Mouse (Mus musculus): ENCODE measurements around the gene Mpeg1. TPM values are rescaled to one million over a fixed set of nuclear protein-coding genes. Genes with fewer than 3 reads are reported as not detected.

Mpeg1 gene
- polyA plus RNA-seq, 1 experiment from 2014 or later, result 0.81 TPM

DNA sequence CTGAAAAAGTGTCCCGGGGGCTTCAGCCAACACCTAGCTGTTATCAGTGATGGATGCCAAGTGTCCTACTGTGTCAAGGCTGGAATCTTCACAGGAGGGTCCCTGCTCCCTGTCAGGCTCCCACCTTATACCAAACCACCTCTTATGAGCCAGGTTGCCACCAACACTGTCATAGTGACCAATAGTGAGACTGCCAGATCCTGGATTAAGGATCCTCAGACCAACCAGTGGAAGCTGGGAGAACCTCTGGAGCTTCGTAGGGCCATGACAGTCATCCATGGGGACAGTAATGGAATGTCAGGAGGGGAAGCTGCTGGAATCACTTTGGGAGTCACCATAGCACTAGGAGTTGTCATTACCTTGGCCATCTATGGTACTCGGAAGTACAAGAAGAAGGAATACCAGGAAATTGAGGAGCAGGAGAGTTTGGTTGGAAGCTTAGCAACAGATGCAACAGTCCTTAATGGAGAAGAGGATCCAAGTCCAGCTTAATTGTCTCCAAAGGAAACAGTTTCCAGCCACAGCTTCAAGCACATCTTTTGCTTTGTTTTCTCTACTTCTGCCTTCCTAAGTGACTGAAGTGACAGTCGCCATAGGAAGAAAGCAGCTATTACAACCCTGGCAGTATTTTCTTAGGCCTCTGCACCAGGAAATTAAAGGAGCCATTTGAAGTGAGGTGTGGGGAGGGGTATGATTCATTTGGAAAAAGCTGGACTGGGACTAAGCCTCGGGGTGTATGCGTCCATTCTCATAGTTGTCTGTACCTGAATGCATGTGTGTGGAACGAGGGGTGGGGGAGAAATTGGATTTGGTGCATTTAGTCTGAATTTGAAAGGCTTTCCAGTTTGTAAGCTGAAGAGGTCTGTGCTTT is 2.5 kb downstream of the Mpeg1 start:
- no peaks in the 10 kb centered on the region for H3K4me1 ChIP-seq (replicated peaks; ENCODE audit: control insufficient read depth, insufficient read depth, low read length)
- no peak overlapping the region for H3K4me2 ChIP-seq
- no peaks in the 10 kb centered on the region for H3K36me3 ChIP-seq (ENCODE audit: control insufficient read depth, insufficient read depth, low read length)
- WGBS, result 79% methylated on average over 7 of the region's 7 CpGs
- ATAC-seq (replicated peaks; ENCODE audit: low FRiP score) (no peak), DNase-seq (ENCODE audit: low spot score) (no peak)
- H3K4me3 ChIP-seq (ENCODE audit: low read depth, low read length), result no peak overlapping the region
- H3K27ac ChIP-seq (ENCODE audit: low read depth, low read length), result no peak overlapping the region
- no peaks in the 10 kb centered on the region for H3K9me3 ChIP-seq (ENCODE audit: control insufficient read depth, low read length)
- H3K27me3 ChIP-seq (replicated peaks; ENCODE audit: control insufficient read depth, insufficient read depth, low read length), result no peaks in the 10 kb centered on the region
- no peak overlapping the region for H3K9ac ChIP-seq (ENCODE audit: low read depth, low read length)

DNA sequence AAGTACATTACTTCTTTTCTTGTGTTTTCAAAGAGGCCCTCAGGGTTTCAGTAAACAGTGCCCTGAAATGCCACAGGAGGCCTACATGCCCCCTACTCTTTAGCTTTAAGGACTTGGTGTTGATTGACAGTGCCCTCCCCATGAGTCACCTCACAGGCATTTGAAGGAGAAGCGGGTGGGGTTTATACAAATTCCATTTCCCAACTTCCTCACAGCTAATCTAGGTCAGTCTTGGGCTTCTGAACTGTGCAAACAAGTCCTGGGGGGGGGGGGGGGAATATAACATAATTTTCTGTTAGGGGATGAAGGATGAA is 3.1 kb downstream of the Mpeg1 start:
- Histone ChIP-seq H3K4me2 (no peak overlapping the region), H3K4me3 (ENCODE audit: low read depth, low read length) (no peak overlapping the region), H3K27me3 (replicated peaks; ENCODE audit: control insufficient read depth, insufficient read depth, low read length) (no peaks in the 10 kb centered on the region), H3K4me1 (replicated peaks; ENCODE audit: control insufficient read depth, insufficient read depth, low read length) (no peaks in the 10 kb centered on the region), H3K36me3 (ENCODE audit: control insufficient read depth, insufficient read depth, low read length) (no peaks in the 10 kb centered on the region), H3K27ac (ENCODE audit: low read depth, low read length) (no peak overlapping the region), H3K9me3 (ENCODE audit: control insufficient read depth, low read length) (no peaks in the 10 kb centered on the region), H3K9ac (ENCODE audit: low read depth, low read length) (no peak overlapping the region)
- ATAC-seq (replicated peaks; ENCODE audit: low FRiP score) (no peak), DNase-seq (ENCODE audit: low spot score) (no peak)
- WGBS, result 38% methylated on average over 1 of the region's 1 CpGs

DNA sequence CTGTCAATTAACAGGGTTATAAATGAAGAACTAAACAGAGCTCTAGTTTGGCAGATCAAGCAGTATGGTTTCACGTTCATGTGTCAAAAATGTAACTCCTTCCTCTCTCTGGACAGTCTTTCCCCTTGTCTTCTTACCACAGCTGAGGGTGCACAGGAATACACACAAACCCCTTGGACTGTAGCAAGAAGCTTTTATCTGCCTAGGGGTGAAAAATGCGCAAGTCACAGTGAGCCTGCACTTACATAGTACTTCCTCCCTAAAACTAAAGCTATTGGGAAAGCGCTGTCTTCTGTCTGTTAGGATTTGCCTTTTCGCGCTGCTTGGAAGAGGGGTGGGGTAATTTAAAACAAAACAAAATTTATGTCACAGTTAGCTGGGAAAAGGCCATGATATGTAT is 3.5 kb downstream of the Mpeg1 start:
- DNase-seq (ENCODE audit: low spot score) (no peak), ATAC-seq (replicated peaks; ENCODE audit: low FRiP score) (no peak)
- WGBS, result 58% methylated on average over 5 of the region's 5 CpGs
- no peaks in the 10 kb centered on the region for H3K4me1 ChIP-seq (replicated peaks; ENCODE audit: control insufficient read depth, insufficient read depth, low read length)
- no peak overlapping the region for H3K27ac ChIP-seq (ENCODE audit: low read depth, low read length)
- no peaks in the 10 kb centered on the region for H3K9me3 ChIP-seq (ENCODE audit: control insufficient read depth, low read length)
- no peaks in the 10 kb centered on the region for H3K36me3 ChIP-seq (ENCODE audit: control insufficient read depth, insufficient read depth, low read length)
- H3K27me3 ChIP-seq (replicated peaks; ENCODE audit: control insufficient read depth, insufficient read depth, low read length), result no peaks in the 10 kb centered on the region
- no peak overlapping the region for H3K9ac ChIP-seq (ENCODE audit: low read depth, low read length)
- no peak overlapping the region for H3K4me3 ChIP-seq (ENCODE audit: low read depth, low read length)
- no peak overlapping the region for H3K4me2 ChIP-seq

DNA sequence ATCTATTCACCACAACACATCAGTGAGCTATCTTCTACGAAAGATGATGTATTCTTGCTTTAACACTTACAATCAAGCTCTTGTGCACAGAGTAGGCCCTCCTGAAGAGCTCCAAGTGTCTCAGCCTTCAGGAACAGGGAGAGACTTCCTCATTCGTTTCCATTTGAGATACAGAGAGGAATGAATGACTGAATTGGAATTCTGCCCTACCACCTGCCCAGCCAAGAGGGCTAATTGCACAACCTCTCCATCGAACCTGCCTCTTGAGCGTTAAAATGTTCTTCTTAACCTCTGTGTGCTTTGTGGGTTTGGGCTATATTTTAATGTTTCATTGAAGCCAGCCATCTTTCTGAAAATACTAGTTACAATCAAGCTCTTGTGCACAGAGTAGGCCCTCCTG is 4.1 kb downstream of the Mpeg1 start:
- no peak overlapping the region for H3K9ac ChIP-seq (ENCODE audit: low read depth, low read length)
- no peaks in the 10 kb centered on the region for H3K4me1 ChIP-seq (replicated peaks; ENCODE audit: control insufficient read depth, insufficient read depth, low read length)
- H3K27me3 ChIP-seq (replicated peaks; ENCODE audit: control insufficient read depth, insufficient read depth, low read length), result no peaks in the 10 kb centered on the region
- no peak overlapping the region for H3K27ac ChIP-seq (ENCODE audit: low read depth, low read length)
- H3K9me3 ChIP-seq (ENCODE audit: control insufficient read depth, low read length), result no peaks in the 10 kb centered on the region
- DNase-seq (ENCODE audit: low spot score) (no peak), ATAC-seq (replicated peaks; ENCODE audit: low FRiP score) (no peak)
- no peak overlapping the region for H3K4me3 ChIP-seq (ENCODE audit: low read depth, low read length)
- WGBS, result 76% methylated on average over 4 of the region's 4 CpGs
- no peaks in the 10 kb centered on the region for H3K36me3 ChIP-seq (ENCODE audit: control insufficient read depth, insufficient read depth, low read length)
- no peak overlapping the region for H3K4me2 ChIP-seq

DNA sequence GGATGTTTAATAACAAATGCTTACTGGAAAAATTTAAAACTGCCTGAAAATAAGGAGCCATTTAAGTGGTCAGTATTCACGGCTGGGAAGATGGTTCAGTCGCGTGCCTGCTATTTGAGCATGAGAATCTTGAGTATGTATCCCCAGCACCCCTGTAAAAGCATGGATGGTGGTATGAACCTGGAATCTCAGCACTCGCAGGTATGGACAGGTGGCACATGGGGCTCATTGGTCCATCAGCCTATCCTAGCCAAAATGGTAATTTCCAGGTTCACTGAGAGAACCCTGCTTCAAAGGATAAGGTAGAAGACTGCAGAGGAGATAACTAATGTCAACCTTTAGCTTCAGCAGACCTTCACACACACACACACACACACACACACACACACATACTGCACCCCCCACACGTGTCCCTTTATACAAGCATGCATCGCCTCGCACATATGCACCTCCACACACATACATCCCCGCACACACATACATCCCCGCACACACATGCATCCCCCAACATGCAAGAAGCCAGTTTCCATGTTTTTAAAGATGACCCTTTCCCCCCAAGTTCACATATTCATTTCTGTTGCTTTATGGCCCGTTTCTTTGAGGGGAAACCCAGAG is 5.1 kb downstream of the Mpeg1 start:
- H3K27ac ChIP-seq (ENCODE audit: low read depth, low read length), result no peak overlapping the region
- H3K4me2 ChIP-seq, result no peak overlapping the region
- no peak overlapping the region for H3K4me3 ChIP-seq (ENCODE audit: low read depth, low read length)
- 84% methylated on average over 10 of the region's 10 CpGs for WGBS
- no peaks in the 10 kb centered on the region for H3K9me3 ChIP-seq (ENCODE audit: control insufficient read depth, low read length)
- H3K36me3 ChIP-seq (ENCODE audit: control insufficient read depth, insufficient read depth, low read length), result no peaks in the 10 kb centered on the region
- ATAC-seq (replicated peaks; ENCODE audit: low FRiP score) (no peak), DNase-seq (ENCODE audit: low spot score) (no peak)
- H3K27me3 ChIP-seq (replicated peaks; ENCODE audit: control insufficient read depth, insufficient read depth, low read length), result no peaks in the 10 kb centered on the region
- no peaks in the 10 kb centered on the region for H3K4me1 ChIP-seq (replicated peaks; ENCODE audit: control insufficient read depth, insufficient read depth, low read length)
- H3K9ac ChIP-seq (ENCODE audit: low read depth, low read length), result no peak overlapping the region

DNA sequence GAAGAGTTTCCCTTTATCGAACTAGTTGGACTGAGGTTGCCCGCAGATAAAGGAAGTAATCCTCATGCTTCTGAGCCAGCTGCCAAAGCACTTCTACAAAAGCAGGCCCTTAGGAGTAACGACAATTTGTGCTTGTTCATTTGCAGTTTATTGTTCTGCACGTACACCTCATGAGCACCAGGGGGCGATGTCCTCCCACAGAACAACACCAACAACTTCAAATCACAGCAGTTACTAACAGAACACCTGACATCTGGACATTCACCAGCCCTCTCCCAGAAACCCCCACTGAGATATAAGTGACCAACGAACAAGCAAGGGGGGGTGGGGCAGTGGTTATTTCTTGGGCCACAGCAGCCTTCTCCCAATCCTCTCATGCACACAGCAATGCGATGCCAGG is 5.6 kb downstream of the Mpeg1 start:
- H3K4me3 ChIP-seq (ENCODE audit: low read depth, low read length), result no peak overlapping the region
- 0 out of 2 replicates have a peak, but pooled peaks have one; percentile 34 for ATAC-seq (replicated peaks; ENCODE audit: low FRiP score)
- no peak overlapping the region for H3K4me2 ChIP-seq
- H3K9ac ChIP-seq (ENCODE audit: low read depth, low read length), result no peak overlapping the region
- WGBS, result 21% methylated on average over 7 of the region's 7 CpGs
- no peaks in the 10 kb centered on the region for H3K9me3 ChIP-seq (ENCODE audit: control insufficient read depth, low read length)
- no peak for DNase-seq (ENCODE audit: low spot score)
- no peak overlapping the region for H3K27ac ChIP-seq (ENCODE audit: low read depth, low read length)
- H3K27me3 ChIP-seq (replicated peaks; ENCODE audit: control insufficient read depth, insufficient read depth, low read length), result no peaks in the 10 kb centered on the region
- H3K4me1 ChIP-seq (replicated peaks; ENCODE audit: control insufficient read depth, insufficient read depth, low read length), result no peaks in the 10 kb centered on the region
- H3K36me3 ChIP-seq (ENCODE audit: control insufficient read depth, insufficient read depth, low read length), result no peaks in the 10 kb centered on the region

DNA sequence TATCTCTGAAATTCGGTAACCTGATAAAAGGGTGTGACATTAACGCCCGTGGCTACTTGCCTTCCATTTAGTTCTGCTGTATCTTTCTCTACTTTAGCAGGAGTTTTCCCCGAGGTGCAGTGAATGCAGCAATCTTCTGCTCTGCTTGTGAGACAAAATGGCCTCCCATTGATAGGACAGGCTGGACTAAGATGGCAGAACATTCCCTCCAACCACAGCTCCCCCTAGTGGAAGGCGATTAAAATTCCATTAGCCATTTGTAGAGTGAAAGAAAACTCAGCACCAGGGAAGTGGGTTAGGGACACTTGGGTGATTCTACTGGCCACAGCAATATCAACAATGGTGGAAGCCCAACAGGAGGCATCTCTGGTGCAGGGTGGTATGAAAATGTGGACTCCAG is 6.9 kb downstream of the Mpeg1 start:
- no peak for ATAC-seq (replicated peaks; ENCODE audit: low FRiP score)
- DNase-seq (ENCODE audit: low spot score), result no peak
- H3K9ac ChIP-seq (ENCODE audit: low read depth, low read length), result no peak overlapping the region
- no peaks in the 10 kb centered on the region for H3K9me3 ChIP-seq (ENCODE audit: control insufficient read depth, low read length)
- H3K4me1 ChIP-seq (replicated peaks; ENCODE audit: control insufficient read depth, insufficient read depth, low read length), result no peaks in the 10 kb centered on the region
- WGBS, result 72% methylated on average over 5 of the region's 5 CpGs
- H3K36me3 ChIP-seq (ENCODE audit: control insufficient read depth, insufficient read depth, low read length), result no peaks in the 10 kb centered on the region
- no peak overlapping the region for H3K4me2 ChIP-seq
- no peak overlapping the region for H3K27ac ChIP-seq (ENCODE audit: low read depth, low read length)
- no peaks in the 10 kb centered on the region for H3K27me3 ChIP-seq (replicated peaks; ENCODE audit: control insufficient read depth, insufficient read depth, low read length)
- H3K4me3 ChIP-seq (ENCODE audit: low read depth, low read length), result no peak overlapping the region

DNA sequence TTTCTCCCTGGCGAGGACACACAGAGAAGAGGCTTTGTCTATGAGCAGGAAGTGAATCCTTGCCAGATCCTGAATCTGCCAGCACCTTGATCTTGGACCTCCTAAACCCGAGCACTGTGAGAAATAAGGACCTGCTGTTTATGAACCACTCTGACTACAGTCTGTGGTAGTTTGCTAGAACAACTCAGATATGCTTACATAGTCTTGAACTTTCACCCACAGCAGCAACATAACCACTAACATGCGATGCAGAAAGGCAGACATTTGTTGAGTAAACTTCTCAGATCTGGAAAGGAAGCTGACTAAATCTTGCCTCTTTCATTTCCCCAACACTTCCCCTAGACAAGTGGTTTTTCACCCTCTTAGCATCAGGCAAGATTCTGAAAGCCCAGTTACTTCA is 11.3 kb downstream of the Mpeg1 start:
- WGBS, result 65% methylated on average over 3 of the region's 3 CpGs
- ATAC-seq (replicated peaks; ENCODE audit: low FRiP score), result no peak
- Histone ChIP-seq H3K27me3 (replicated peaks; ENCODE audit: control insufficient read depth, insufficient read depth, low read length) (no peaks in the 10 kb centered on the region), H3K27ac (ENCODE audit: low read depth, low read length) (no peak overlapping the region), H3K9me3 (ENCODE audit: control insufficient read depth, low read length) (no peaks in the 10 kb centered on the region), H3K4me2 (no peak overlapping the region), H3K4me1 (replicated peaks; ENCODE audit: control insufficient read depth, insufficient read depth, low read length) (no peaks in the 10 kb centered on the region), H3K9ac (ENCODE audit: low read depth, low read length) (no peak overlapping the region), H3K4me3 (ENCODE audit: low read depth, low read length) (no peak overlapping the region), H3K36me3 (ENCODE audit: control insufficient read depth, insufficient read depth, low read length) (no peaks in the 10 kb centered on the region)
- no peak for DNase-seq (ENCODE audit: low spot score)

DNA sequence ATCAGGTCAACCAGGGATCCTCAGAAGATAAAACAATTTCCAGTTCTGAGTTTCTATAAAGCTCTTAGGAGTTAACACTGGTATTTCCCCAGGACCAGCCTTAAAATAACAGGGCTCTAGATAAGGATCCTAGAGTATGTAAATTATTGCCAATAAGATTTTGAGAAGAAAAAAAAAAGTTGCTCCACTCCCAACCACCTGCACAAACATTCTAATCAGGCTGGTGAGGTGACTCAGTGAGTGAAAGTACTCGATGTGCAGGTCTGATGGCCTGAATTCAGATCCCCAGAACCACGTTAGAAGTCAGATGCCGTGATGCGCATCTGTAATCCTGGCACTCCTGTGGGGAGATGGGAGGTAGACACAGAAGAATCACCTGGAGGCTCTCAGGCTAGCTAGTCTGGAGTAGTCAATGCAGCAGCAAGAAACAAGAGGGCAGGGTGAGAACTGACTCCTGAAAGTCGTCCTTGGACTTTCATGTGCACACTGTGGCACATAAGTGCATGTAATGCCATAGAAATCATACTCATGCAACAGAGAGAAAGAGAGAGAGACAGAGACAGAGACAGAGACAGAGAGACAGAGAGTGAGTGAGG is 11.9 kb downstream of the Mpeg1 start:
- H3K9me3 ChIP-seq (ENCODE audit: control insufficient read depth, low read length), result no peaks in the 10 kb centered on the region
- 75% methylated on average over 5 of the region's 5 CpGs for WGBS
- H3K4me1 ChIP-seq (replicated peaks; ENCODE audit: control insufficient read depth, insufficient read depth, low read length), result no peaks in the 10 kb centered on the region
- ATAC-seq (replicated peaks; ENCODE audit: low FRiP score), result no peak
- H3K4me2 ChIP-seq, result no peak overlapping the region
- no peak overlapping the region for H3K27ac ChIP-seq (ENCODE audit: low read depth, low read length)
- H3K4me3 ChIP-seq (ENCODE audit: low read depth, low read length), result no peak overlapping the region
- no peaks in the 10 kb centered on the region for H3K36me3 ChIP-seq (ENCODE audit: control insufficient read depth, insufficient read depth, low read length)
- H3K9ac ChIP-seq (ENCODE audit: low read depth, low read length), result no peak overlapping the region
- H3K27me3 ChIP-seq (replicated peaks; ENCODE audit: control insufficient read depth, insufficient read depth, low read length), result no peaks in the 10 kb centered on the region
- no peak for DNase-seq (ENCODE audit: low spot score)

All from liver, embryonic 11.5 days (tissue).